Mouse (Mus musculus): ENCODE measurements at regions not wholly inside any gene's neighbourhood (a gene's known extent, or its start where the extent isn't known, plus 50 kb on each side); places are given as distances from the start of the nearest gene placed in this dataset.
"Not testable (repeated sequence)": the region's sequence is repeated elsewhere in the genome, so short reads cannot be mapped to it uniquely, and the experiment has no call there.

DNA sequence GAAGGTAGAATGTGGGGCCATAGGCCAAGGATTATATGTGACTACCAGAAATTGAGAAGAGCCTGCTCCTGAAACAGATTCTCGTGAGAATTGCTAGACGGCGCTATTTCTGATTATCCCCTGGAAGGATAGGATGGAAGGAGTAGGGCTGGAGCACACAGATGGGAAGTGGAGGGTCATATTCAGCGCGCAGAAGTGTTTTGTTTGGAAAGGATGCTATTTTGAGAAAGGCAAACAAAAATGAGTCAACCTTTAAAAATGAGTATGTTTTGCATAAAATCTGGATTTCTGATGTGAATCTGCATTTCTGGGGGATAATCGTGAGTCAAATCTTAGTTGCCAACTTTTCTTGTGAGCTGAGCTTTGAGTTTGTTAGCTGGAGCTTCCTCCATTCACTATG lies 58.1 kb upstream of the Fshb start:
- no peak for DNase-seq (ENCODE audit: low read depth, low spot score)

- no peak for DNase-seq (ENCODE audit: low read depth, low spot score)
Observed at GRCm38 (mm10) chr2:107118711-107119474, 59.4 kb upstream of the Fshb start.

- DNase-seq (ENCODE audit: low read depth, low spot score): no peak
Observed at GRCm38 (mm10) chr2:107119697-107120096, 60.2 kb upstream of the Fshb start.

DNA sequence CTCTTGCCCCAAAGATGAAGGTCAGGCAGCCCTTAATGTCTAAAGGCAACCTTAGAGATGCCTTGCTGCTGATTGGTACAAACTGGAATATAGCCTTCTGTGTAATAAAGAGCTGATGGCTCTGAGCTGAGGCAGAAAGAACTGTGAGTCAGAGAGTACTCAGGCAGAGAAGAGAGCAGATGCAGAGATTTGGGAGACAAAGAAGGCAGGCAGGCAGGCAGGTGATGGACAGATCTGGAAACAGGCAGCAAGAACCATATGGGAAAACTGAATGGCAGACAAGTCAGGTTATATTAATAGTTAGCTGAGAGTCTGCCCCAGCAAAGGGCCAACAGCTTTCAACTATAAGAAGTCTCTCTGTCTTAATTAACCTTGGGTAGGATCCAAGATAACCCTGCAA lies 73.7 kb upstream of the Fshb start:
- no peak for DNase-seq (ENCODE audit: low read depth, low spot score)

DNA sequence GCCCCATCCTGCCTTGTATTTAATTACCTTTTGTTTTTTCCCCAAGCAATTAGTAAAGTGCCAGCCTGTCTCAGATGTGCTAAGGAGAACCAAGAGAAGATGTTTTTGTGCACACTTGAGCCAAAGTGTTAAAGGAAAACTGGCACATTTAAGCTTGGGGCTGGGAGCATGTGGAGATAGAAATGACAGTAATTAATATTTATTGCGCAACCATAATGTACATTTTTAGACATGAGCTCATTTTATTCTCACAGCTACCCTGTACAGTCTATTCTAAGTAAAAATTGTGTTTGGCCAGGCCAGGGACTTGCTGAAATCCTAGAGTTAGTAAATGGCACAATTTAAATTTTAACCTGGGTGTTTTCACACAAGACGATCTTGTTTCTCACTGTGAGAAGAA lies 89.9 kb upstream of the Fshb start:
- DNase-seq (ENCODE audit: low read depth, low spot score): no peak

- no peak for DNase-seq (ENCODE audit: low read depth, low spot score)
Observed at GRCm38 (mm10) chr2:107149851-107150250, 90.4 kb upstream of the Fshb start.

DNA sequence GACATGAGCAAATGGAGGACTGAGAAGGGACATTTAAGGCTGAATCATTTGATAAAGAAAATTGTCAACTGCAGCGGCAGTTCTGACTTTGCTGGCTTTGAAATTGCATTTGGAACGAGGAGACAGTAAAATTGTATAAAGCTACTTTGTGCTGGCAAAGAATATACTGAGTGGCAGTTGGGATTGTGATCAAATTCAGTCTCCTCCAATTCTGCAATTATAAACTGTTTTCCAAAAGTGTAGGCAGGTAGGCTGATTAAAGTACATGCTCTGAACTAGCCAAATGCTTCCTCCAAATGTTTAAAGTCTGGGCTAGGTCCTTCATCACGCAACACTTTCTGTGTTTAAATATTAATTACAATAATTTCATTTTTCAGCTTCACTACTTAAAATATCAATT lies 90.9 kb upstream of the Fshb start:
- no peak for DNase-seq (ENCODE audit: low read depth, low spot score)

DNA sequence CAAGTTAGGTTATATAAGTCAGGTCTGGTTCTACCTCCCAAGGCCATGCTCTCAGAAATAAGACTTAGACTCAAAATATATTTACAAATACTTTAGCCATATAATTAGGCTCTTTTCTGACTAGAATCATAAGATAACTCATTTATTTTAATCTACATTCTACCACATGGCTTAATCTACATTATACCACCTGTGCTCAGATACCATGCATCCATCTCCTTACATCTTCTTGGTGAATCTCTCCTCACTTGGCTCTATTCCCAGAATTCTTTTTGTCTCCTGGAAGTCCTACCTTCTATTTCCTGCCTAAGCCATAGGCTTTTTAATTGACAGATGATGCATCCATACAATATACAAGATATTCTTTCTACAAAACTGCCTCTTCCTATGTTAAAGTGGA lies 92.4 kb upstream of the Fshb start:
- DNase-seq (ENCODE audit: low read depth, low spot score): no peak

GRCm38 (mm10) chr2:107158836-107159402 lies 99.5 kb upstream of the Fshb start:
- DNase-seq (ENCODE audit: low read depth, low spot score): not testable (repeated sequence)

DNA sequence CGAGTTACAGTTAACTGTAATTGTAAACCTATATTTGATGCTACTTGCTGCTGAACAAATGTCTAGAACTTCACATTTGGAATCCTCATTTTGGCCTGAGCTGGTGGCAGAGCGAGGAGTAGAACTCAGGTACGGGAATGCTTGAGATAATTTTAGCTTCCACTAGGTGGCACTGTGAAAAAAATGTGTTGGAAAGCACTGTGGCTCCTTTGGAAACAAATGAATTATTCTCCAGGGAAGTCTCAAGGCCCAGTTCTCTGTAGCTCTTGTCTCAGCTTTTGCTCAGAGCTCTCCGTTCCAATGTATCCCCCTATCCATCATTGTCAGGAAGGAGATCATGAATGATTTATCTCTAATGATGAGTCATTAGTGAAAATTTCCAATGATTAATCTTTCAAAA lies 114.7 kb upstream of the Kcna4 start:
- DNase-seq (ENCODE audit: low read depth, low spot score): peak; percentile 47

DNA sequence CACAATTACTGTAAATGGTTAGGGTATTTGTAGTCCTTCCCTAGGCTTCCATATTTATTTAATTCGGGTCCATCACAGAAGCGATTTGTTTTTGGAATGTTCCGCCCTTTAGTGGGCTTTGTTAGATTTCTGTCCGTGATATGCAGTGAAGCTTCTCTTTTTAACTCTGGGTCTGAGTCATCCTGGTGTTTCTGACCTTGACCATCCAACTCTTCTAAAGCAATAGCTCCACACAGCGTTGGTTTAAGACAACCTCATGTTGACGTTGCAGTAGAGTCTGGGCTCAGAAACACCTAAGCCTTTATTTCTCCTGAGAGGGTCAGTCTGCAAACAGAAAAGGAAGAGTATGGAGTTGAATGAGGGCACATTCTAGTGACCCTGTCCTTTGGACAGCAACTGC lies 107.4 kb upstream of the Kcna4 start:
- no peak for DNase-seq (ENCODE audit: low read depth, low spot score)

DNA sequence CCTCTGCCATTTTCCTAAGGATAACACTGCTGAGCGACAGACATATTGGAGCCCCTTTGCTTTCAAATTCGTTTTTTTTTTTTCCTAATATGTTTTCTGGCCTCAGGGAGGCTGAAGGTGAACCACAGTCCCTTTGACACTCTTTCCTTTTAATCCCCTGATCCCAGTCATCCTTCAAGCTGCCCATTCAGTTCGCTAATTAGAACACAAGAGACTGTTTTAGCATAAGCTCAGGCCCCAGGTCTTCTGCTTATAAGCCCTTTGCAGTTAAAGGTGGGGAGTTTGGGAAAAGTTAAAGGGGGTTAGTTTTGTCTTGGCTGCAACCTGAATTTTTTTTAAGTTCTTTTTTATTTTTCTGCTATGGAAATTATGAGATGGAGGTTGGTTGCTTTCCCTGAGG lies 105.6 kb upstream of the Kcna4 start:
- no peak for DNase-seq (ENCODE audit: low read depth, low spot score)

GRCm38 (mm10) chr2:107201856-107202473 lies 88.5 kb upstream of the Kcna4 start:
- no peak for DNase-seq (ENCODE audit: low read depth, low spot score)

DNA sequence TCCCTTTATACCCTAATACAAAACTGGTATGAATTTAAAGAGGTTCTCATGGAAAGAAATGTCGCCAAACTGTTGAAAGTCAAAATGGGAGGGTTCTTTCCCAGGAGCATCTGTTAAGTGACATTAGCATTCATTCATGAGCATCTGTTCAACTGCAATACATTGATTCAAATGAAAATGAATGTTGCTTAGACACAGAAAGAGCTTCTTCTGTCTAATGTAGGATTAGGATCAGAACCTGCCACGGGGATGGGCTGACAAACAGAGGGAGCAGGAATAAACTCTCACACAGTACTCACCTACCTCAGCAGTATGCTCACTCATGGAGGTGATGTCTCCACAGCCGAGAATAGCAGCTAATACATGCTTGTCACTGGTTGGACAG lies 88.0 kb upstream of the Kcna4 start:
- no peak for DNase-seq (ENCODE audit: low read depth, low spot score)

DNA sequence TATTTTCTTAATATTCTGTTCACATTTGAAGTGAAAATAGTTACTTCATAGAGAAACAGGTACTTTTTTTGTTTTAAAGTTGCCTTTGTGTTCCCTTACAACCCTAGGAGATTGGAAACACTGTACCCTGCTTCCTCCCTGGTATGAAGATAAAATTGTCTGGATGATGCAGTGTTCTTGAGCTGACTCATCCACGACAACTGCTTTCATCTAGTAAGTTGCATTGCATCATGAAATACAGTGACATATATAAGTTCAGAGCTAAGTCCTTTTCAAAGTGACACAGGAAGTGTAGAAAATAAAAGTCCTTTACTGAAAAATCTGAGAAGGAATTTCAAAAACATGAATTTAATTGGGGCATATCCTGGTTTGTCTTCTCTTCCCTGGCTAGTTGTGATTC lies 68.9 kb upstream of the Kcna4 start:
- DNase-seq (ENCODE audit: low read depth, low spot score): no peak

GRCm38 (mm10) chr2:107224679-107225078 lies 65.8 kb upstream of the Kcna4 start:
- DNase-seq (ENCODE audit: low read depth, low spot score): no peak

DNA sequence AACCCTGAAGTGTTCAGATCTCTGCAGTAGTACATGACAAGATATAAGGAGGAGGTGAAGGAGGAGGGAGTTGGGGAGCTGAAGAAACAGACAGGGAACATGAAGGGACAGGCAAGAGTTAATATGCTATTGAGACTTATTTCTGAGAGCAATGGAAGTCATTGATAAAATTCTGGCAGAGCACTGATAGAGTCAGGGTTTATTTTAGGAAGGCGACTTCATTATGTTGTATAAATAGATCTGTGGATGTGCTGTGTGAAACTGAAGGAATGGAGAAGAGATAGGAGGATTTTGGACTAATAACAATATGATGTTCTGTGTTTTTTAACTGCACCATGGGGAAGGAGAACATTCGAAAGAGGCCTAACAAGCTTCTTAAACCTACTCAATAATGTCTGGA lies 63.0 kb upstream of the Kcna4 start:
- no peak for DNase-seq (ENCODE audit: low read depth, low spot score)

DNA sequence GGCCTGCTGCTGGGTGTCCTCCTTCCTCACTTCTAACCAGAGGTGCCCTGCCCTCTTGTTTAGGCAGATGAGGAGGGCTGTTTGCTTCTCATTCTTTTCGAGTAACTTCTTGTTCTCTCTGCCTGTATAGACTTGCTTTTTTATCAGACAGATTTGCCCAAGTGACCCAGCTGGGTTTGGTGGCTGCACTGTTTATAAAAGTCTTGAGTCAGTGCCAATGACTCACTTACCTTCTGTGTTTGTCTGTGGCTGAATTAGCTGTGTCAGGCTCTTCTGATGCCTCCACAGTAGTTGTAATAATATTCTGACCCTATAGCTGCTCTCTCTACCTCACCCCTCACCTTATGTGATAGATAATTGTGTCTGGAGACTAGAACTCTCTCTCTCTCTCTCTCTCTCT lies 62.2 kb upstream of the Kcna4 start:
- no peak for DNase-seq (ENCODE audit: low read depth, low spot score)

DNA sequence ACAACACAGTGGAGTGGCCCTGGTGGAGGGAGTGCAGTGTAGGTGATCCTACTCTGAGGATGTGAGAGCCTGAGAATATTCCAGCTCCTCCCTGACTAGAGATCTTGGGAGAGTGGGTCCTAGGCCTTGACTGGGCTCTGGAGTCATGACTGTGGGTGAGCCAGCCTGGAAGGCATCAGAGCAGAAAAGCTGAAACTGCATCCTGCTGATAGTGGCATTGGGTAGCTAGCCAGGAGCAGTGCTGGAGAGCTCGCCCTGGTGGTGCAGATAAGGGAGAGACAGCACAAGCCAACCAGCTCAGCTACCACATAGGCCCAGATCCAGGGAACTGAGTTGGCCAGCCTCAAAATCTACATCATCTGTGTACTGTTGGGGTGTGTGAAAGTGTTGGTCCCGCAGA lies 58.8 kb upstream of the Kcna4 start:
- no peak for DNase-seq (ENCODE audit: low read depth, low spot score)

DNA sequence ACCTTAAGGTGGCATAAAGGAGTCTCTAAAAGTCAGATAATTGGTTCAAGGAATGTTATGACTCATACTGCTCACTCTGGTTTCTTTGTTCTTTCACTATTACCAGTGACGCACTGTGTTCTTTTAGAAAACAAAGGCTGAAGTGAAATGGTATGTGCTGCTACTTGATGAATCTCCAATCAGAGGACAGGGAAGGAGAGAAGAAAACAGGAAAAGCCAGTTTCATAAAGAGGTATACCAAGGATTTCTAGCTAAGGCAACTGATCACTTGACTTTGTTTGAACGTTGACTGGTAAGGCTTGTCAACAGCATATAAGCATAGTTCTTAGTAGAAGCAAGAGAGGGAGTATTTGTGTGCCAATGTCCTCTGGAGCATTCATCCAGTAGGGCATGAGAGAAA lies 57.6 kb upstream of the Kcna4 start:
- DNase-seq (ENCODE audit: low read depth, low spot score): no peak
